In the genomic region with DNA sequence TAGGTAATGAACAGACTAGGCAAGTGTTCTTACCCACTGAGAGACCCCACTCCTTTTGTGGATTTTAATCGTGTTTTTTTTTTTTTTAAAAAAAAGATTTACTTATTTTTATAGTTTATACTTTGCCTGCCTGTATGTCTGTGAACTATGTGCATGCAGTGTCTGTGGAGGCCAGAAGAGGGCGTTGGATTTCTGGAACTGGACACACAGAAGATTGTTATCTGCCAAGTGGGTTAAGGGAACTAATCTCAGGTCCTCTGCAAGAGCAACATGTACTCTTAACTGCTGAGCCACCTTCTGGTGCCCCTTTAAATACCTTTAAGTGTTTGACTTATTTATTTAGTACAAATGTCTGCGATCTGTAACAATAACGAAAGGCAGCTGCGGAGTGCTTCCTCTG, we compare ENCODE assay signal across 18 mouse cellular contexts.
DNase-seq lines count a peak whose midpoint lies in the region; ATAC-seq and TF ChIP-seq lines count a peak whose summit lies in the region.
"Had no signal": no experiment of that assay in that cellular context is flagged by ENCODE, and none has a peak within 500 bp of the region (broad histone marks: within the 10 kb centered on the region; RNA-seq: fewer than 3 reads in every experiment).

No protein-coding gene starts in this region.

- peak; percentile 43 for TF ChIP-seq CTCF in layer of hippocampus, adult 2 months (conservative IDR thresholded peaks at IDR 0.05)

- H3K4me3 ChIP-seq in layer of hippocampus, adult 2 months, result no peak overlapping the region
- H3K4me3 ChIP-seq: forebrain, embryonic 10.5 days; limb, embryonic 13.5 days had no signal

- DNase-seq in CD4-positive, CD25-positive, alpha-beta regulatory T cell, adult 2 months (ENCODE audit: low read depth, low spot score), result peak; percentile 23
- no peak for DNase-seq in layer of hippocampus, adult 2 months (ENCODE audit: low spot score in 2 of 2)
- no peak for DNase-seq in layer of hippocampus, adult 9-11 months
- peak; percentile 18 for DNase-seq in 416B (ENCODE audit: low read depth)
- DNase-seq in NIH3T3 (ENCODE audit: low read depth), result peak; percentile 36
- DNase-seq in thymus, postnatal 0 days (ENCODE audit: low spot score), result no peak
- no peak for DNase-seq in spleen, adult 18-20 months
- DNase-seq: adrenal gland, postnatal 36 days; cerebellum, adult 2 months; gastrocnemius, postnatal 25 days; kidney, adult 8-10 months; kidney, postnatal 4 days; lung, postnatal 36 days; retina, postnatal 1 day; right cerebral cortex, postnatal 4 days had no signal

- ATAC-seq in CD4-positive, CD25-positive, alpha-beta regulatory T cell, adult 4 months, result no peak

- no peak overlapping the region for H3K27ac ChIP-seq in layer of hippocampus, adult 2 months
- H3K27ac ChIP-seq: forebrain, embryonic 10.5 days; limb, embryonic 13.5 days had no signal

Comparison
In these comparisons a context has a peak if more than half of its experiments do, and no peak if none do; other contexts are left out.
1. DNase-seq: peak in CD4-positive, CD25-positive, alpha-beta regulatory T cell, adult 2 months (single experiment), 416B (single experiment) and NIH3T3 (single experiment); none in layer of hippocampus, adult 2 months (0 of 2), layer of hippocampus, adult 9-11 months (single experiment), thymus, postnatal 0 days (single experiment) and spleen, adult 18-20 months (0 of 2).